Mouse (Mus musculus) forebrain, embryonic 10.5 days (tissue): ENCODE results near the gene Rbmxl2. TPM values are rescaled to one million over a fixed set of nuclear protein-coding genes. Genes with fewer than 3 reads are reported as not detected.

ENCODE experiments used
- DNase-seq: peaks from one replicate; pipeline ENCODE4 v3.0.0-alpha.2; 2017; ENCODE audit warnings: low spot score; ENCODE audit errors: extremely low spot score
- H3K27ac ChIP-seq: fragments of 300-500 bp; sonication (generic); 2 replicates; pipeline ENCODE4 v1.5.1; 2016; ENCODE audit warnings: mild to moderate bottlenecking
- H3K27me3 ChIP-seq: fragments of 300-500 bp; sonication (generic); 2 replicates; pipeline ENCODE4 v1.6.1; 2016; ENCODE audit warnings: mild to moderate bottlenecking; ENCODE audit not compliant: poor library complexity, severe bottlenecking
- H3K36me3 ChIP-seq: fragments of 300-500 bp; sonication (generic); replicated peaks from 2 replicates; pipeline ENCODE4 v1.6.1; 2016; ENCODE audit warnings: mild to moderate bottlenecking, moderate library complexity
- H3K4me1 ChIP-seq: fragments of 300-500 bp; sonication (generic); 2 replicates; pipeline ENCODE4 v1.6.1; 2016
- H3K4me3 ChIP-seq: fragments of 300-500 bp; sonication (generic); 2 replicates; pipeline ENCODE4 v1.5.1; 2016; ENCODE audit warnings: mild to moderate bottlenecking, moderate library complexity
- H3K9me3 ChIP-seq: fragments of 300-500 bp; sonication (generic); 2 replicates; pipeline ENCODE4 v1.6.1; 2016; ENCODE audit warnings: mild to moderate bottlenecking, moderate library complexity
- WGBS: fragments of 180-500 bp; shearing (Covaris S2); methylation state at CpG from one replicate; pipeline ENCODE4 v1.1.7; 2016; 5-methylcytosine and 5-hydroxymethylcytosine counted together
- polyA plus RNA-seq: library from polyadenylated mRNA; unstranded; fragments of >200 nt; fragmentation: Nextera tagmentation; extraction: Ambion mirVana; gene quantifications from 2 replicates; pipeline ENCODE4 v1.2.1, GENCODE M21; 2016

Gene Rbmxl2
- polyA plus RNA-seq, 1 experiment from 2014 or later = not detected

- Histone ChIP-seq H3K27me3 (no peaks in the 10 kb centered on the region), H3K27ac (no peak overlapping the region), H3K4me1 (no peaks in the 10 kb centered on the region), H3K36me3 (no peaks in the 10 kb centered on the region), H3K9me3 (no peaks in the 10 kb centered on the region), H3K4me3 (no peak overlapping the region)
- WGBS = 84% methylated on average over 5 of the region's 5 CpGs
- DNase-seq = no peak
Observed at GRCm38 (mm10) chr7:107259936-107260335, 50.7 kb downstream of the Rbmxl2 start.

Other genes with a start within 250 kb of the Rbmxl2 start
- not detected in 2 replicates for gene Olfr6, start 245.5 kb upstream of the Rbmxl2 start, polyA plus RNA-seq
- not detected in 2 replicates for gene Olfr711, start 234.0 kb upstream of the Rbmxl2 start, polyA plus RNA-seq
- gene Olfr2, start 203.4 kb upstream of the Rbmxl2 start, polyA plus RNA-seq = not detected in 2 replicates
- gene Olfr713, start 178.3 kb upstream of the Rbmxl2 start, polyA plus RNA-seq = not detected in 2 replicates
- gene Olfr714, start 138.5 kb upstream of the Rbmxl2 start, polyA plus RNA-seq = not detected in 2 replicates
- not detected in 2 replicates for gene Olfr17, start 116.2 kb upstream of the Rbmxl2 start, polyA plus RNA-seq
- not detected in 2 replicates for gene Olfr715b, start 99.1 kb upstream of the Rbmxl2 start, polyA plus RNA-seq
- not detected in 2 replicates for gene Olfr715, start 78.4 kb upstream of the Rbmxl2 start, polyA plus RNA-seq
- gene Olfr716, start 71.1 kb upstream of the Rbmxl2 start, polyA plus RNA-seq = not detected in 2 replicates
- not detected in 2 replicates for gene Nlrp14, start 42.5 kb upstream of the Rbmxl2 start, polyA plus RNA-seq
- 4.3 and 4.6 TPM in 2 replicates for gene Syt9, start 161.3 kb downstream of the Rbmxl2 start, polyA plus RNA-seq